Mouse (Mus musculus) cerebellum, adult (tissue): ENCODE data around the gene Cxadr.

Experiments
- ATAC-seq: cut with Nextera tagmentation; 2 replicates; pipeline ENCODE4 v1.9.2; 2017; ENCODE audit warnings: mild to moderate bottlenecking, moderate library complexity, mixed read lengths; ENCODE audit not compliant: insufficient number of reproducible peaks, low FRiP score, low TSS enrichment

The Cxadr gene

GRCm38 (mm10) chr16:78301183-78301830, at the start of gene Cxadr:
TSS of gene Cxadr (plus strand) at chr16:78301489.
- peak; percentile 84 for ATAC-seq

GRCm38 (mm10) chr16:78258989-78259388, 42.3 kb upstream of the Cxadr start:
- ATAC-seq = no peak

- ATAC-seq = no peak
Observed at GRCm38 (mm10) chr16:78260070-78260879, 41.0 kb upstream of the Cxadr start.

GRCm38 (mm10) chr16:78261520-78261919, 39.8 kb upstream of the Cxadr start:
- no peak for ATAC-seq

- ATAC-seq = peak; percentile 36; the same call in 1 of the 2 replicates
Observed at GRCm38 (mm10) chr16:78264442-78265150, 36.7 kb upstream of the Cxadr start.

GRCm38 (mm10) chr16:78265151-78265590, 36.1 kb upstream of the Cxadr start:
- peak; percentile 47; the same call in 1 of the 2 replicates for ATAC-seq

- ATAC-seq = no peak
Observed at GRCm38 (mm10) chr16:78265826-78266225, 35.5 kb upstream of the Cxadr start.

GRCm38 (mm10) chr16:78267453-78267852, 33.8 kb upstream of the Cxadr start:
- no peak for ATAC-seq

- ATAC-seq = no peak
Observed at GRCm38 (mm10) chr16:78268167-78268566, 33.1 kb upstream of the Cxadr start.

GRCm38 (mm10) chr16:78274825-78275455, 26.3 kb upstream of the Cxadr start:
- peak; percentile 43; the same call in 1 of the 2 replicates for ATAC-seq

- no peak for ATAC-seq
Observed at GRCm38 (mm10) chr16:78277567-78277966, 23.7 kb upstream of the Cxadr start.

GRCm38 (mm10) chr16:78280093-78280881, 21.0 kb upstream of the Cxadr start:
- ATAC-seq = no peak

- ATAC-seq = no peak
Observed at GRCm38 (mm10) chr16:78283231-78283630, 18.1 kb upstream of the Cxadr start.

GRCm38 (mm10) chr16:78294051-78294450, 7.2 kb upstream of the Cxadr start:
- ATAC-seq = no peak

- no peak for ATAC-seq
Observed at GRCm38 (mm10) chr16:78294606-78295275, 6.5 kb upstream of the Cxadr start.

GRCm38 (mm10) chr16:78295601-78296000, 5.7 kb upstream of the Cxadr start:
- no peak for ATAC-seq

GRCm38 (mm10) chr16:78296114-78296513, 5.2 kb upstream of the Cxadr start:
- ATAC-seq = no peak

- peak; percentile 23 for ATAC-seq
Observed at GRCm38 (mm10) chr16:78301831-78302677, 765 bp downstream of the Cxadr start.
